Mouse (Mus musculus): ENCODE results near the gene Zbtb9.
A peak's percentile ranks its signal among the peaks of the same experiment; 100 is the strongest.

DNA sequence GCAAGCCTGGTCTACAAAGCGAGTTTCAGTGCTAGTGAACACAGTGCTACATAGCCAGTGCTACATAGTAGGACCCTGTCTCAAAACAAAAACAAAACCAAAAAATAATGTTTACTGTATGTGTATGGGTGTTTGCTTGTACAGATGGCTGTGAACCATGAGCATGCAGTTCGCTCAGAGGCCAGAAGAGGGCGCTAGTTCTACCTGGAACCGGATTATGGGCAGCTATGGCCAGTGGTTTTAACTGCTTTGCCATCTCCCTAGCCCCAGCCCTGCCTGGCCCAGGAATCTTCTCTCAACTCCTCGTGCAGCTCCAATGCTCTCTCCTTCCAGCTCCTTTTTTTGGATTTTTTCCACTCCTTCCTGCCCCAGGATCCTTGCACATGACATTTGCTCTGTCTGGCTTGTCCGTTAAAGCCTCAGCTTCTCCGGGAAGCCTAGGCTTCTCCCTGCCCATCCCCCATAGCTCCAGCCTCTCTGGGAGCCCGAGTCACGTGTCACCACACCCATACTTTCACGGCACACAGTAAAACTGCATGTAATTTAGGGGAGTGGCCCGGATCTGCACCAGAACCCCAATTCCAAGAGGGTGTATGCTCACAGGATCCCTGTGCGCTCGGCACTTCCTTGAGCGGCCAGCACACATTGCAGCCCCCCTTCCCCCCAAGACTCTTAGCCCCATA is 74.9 kb downstream of the Zbtb9 start:
- TF ChIP-seq CTCF (IDR thresholded peaks at IDR 0.05; ENCODE audit: low read depth, low read length), result peak; percentile 64
- TF ChIP-seq POLR2A (IDR thresholded peaks at IDR 0.05; ENCODE audit: borderline replicate concordance, low read depth, low read length), result no peak
